7 mouse cellular contexts compared by ENCODE assay signal in the genomic region with DNA sequence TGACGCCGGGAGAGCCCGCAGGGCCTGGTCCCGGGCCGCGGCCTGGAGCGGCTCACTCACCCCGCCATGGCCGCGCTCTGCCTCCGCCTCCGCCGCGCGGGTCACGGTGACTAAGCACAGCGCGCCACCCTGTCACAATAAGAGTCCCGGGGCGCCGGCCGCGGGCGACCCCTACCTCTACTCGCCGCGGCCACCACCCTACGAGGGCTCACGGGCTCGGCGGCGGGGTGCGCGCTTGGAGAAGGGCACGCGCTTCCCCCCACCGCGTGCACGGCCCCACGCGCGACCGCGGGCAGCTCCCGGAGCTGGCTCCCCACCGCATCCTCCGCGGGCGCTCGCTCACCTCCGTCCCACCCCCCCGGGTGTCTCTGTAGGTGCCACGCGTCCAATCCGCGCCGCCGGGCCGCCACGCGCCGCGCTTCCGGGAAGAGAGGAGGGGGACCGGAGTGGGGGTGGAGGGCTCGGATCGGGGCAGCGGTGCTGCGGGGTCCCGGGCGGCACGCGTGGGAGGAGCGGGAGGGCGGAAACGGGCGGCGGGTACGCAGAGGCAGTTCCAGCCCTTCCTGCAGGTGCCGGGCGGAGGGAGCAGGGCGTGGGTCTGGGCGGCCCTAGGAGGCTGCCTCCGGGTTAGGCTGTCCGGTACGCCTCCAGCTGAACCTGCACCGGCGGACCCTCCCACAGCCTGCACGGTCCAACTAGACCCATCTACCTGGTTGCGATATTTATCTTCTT. TPM values are rescaled to one million over a fixed set of nuclear protein-coding genes. Genes with fewer than 3 reads are reported as not detected.
DNase-seq lines count a peak whose midpoint lies in the region; ATAC-seq lines count a peak whose summit lies in the region.

Gene Keap1 (minus strand): TSS at position 629 of the 732 bp plus-strand sequence.

- WGBS in intestine, embryonic 14.5 days, result under 1% methylated on average over 84 of the region's 90 CpGs
- under 1% methylated on average over 88 of the region's 90 CpGs for WGBS in midbrain, embryonic 10.5 days

- peak within 1 kb of the TSS; percentile 95 for H3K9ac ChIP-seq in intestine, embryonic 14.5 days (ENCODE audit: low read length)

- no peaks in the 10 kb centered on the region for H3K9me3 ChIP-seq in intestine, embryonic 14.5 days (ENCODE audit: control insufficient read depth, low read length)
- peaks cover 8% of the 10 kb centered on the region; the same call in 1 of the 2 replicates for H3K9me3 ChIP-seq in midbrain, embryonic 10.5 days (replicated peaks)

- peaks cover 23% of the 10 kb centered on the region for H3K36me3 ChIP-seq in intestine, embryonic 14.5 days (ENCODE audit: control insufficient read depth, insufficient read depth, low read length)
- peaks cover 30% of the 10 kb centered on the region for H3K36me3 ChIP-seq in midbrain, embryonic 10.5 days

- H3K4me2 ChIP-seq in intestine, embryonic 14.5 days (ENCODE audit: low read length), result peak within 1 kb of the TSS; percentile 92

- H3K4me3 ChIP-seq in intestine, embryonic 14.5 days (ENCODE audit: low read depth, low read length), result peak within 1 kb of the TSS; percentile 92
- H3K4me3 ChIP-seq in midbrain, embryonic 10.5 days, result peak within 1 kb of the TSS; percentile 76

- peaks cover 20% of the 10 kb centered on the region for H3K4me1 ChIP-seq in intestine, embryonic 14.5 days (replicated peaks; ENCODE audit: control insufficient read depth, insufficient read depth, low read length)
- H3K4me1 ChIP-seq in midbrain, embryonic 10.5 days, result peaks cover 29% of the 10 kb centered on the region

- DNase-seq in adrenal gland, adult (ENCODE audit: inconsistent age in 2 of 2, low spot score in 1 of 2), result peak; percentile 88 to 97
- DNase-seq in embryo, embryonic 10.5 days (ENCODE audit: low spot score), result peak; percentile 87
- peak; percentile 83 for DNase-seq in gastrocnemius, postnatal 25 days
- DNase-seq in intestine, embryonic 14.5 days (ENCODE audit: low spot score), result peak; percentile 89
- DNase-seq in left cerebral cortex, postnatal 36 days (ENCODE audit: low spot score in 2 of 2), result peak; percentile 77 to 83
- peak; percentile 84 for DNase-seq in midbrain, embryonic 10.5 days (ENCODE audit: low spot score)
- DNase-seq in right cerebral cortex, postnatal 4 days, result peak; percentile 71

- peak within 1 kb of the TSS; percentile 82 for H3K27ac ChIP-seq in intestine, embryonic 14.5 days (ENCODE audit: low read depth)
- H3K27ac ChIP-seq in midbrain, embryonic 10.5 days (replicated peaks), result peak within 1 kb of the TSS; percentile 99

- intact Hi-C loops in left cerebral cortex, postnatal 36 days (cut with DNase I), result loop anchor here (2.0 kb wide), 1 partner anchor 26 kb away; the partner anchor contains the start of gene Atg4d

- peak; percentile 86 for ATAC-seq in intestine, embryonic 14.5 days (replicated peaks; ENCODE audit: low FRiP score, low TSS enrichment, low read depth)

- H3K27me3 ChIP-seq in intestine, embryonic 14.5 days (replicated peaks; ENCODE audit: control insufficient read depth, insufficient read depth, low read length), result peaks cover 14% of the 10 kb centered on the region
- peaks cover 45% of the 10 kb centered on the region for H3K27me3 ChIP-seq in midbrain, embryonic 10.5 days (ENCODE audit: low read depth, poor library complexity, severe bottlenecking)

RNA-seq across cellular contexts. Expression of gene Keap1, which starts in this region (rescaled TPM):
- 10 to 100 TPM; 55.0 to 56.3 TPM for total RNA-seq in gastrocnemius, postnatal 25 days (2021)
- 41.0 and 43.0 TPM in 2 replicates for polyA plus RNA-seq in intestine, embryonic 14.5 days (2014; fragmentation: Nextera tagmentation; extraction: Ambion mirVana)
- 10 to 100 TPM; 52.7 to 60.8 TPM for total RNA-seq in left cerebral cortex, postnatal 36 days (2021)
- 47.1 and 50.8 TPM in 2 replicates for polyA plus RNA-seq in midbrain, embryonic 10.5 days (2016; fragmentation: Nextera tagmentation; extraction: Ambion mirVana)

Comparison
In these comparisons a context has a peak if more than half of its experiments do, and no peak if none do; other contexts are left out.
1. Peak in every context shown above with its lines: DNase-seq, ATAC-seq, H3K4me3 ChIP-seq and H3K27ac ChIP-seq.